Mouse (Mus musculus): ENCODE measurements at regions not wholly inside any gene's neighbourhood (a gene's known extent, or its start where the extent isn't known, plus 50 kb on each side); places are given as distances from the start of the nearest gene placed in this dataset.

GRCm38 (mm10) chr19:44626261-44626660 is 63.6 kb downstream of the Hif1an start:
- no peak for DNase-seq (ENCODE audit: low spot score)

- peak; percentile 86 for DNase-seq (ENCODE audit: low spot score)
Observed at GRCm38 (mm10) chr19:44629705-44630104, 67.1 kb downstream of the Hif1an start.

GRCm38 (mm10) chr19:44631356-44632007 is 68.8 kb downstream of the Hif1an start:
- DNase-seq (ENCODE audit: low spot score) = no peak

- no peak for DNase-seq (ENCODE audit: low spot score)
Observed at GRCm38 (mm10) chr19:44637145-44637719, 74.6 kb downstream of the Hif1an start.

- no peak for DNase-seq (ENCODE audit: low spot score)
Observed at GRCm38 (mm10) chr19:44640021-44640420, 77.4 kb downstream of the Hif1an start.

- DNase-seq (ENCODE audit: low spot score) = no peak
Observed at GRCm38 (mm10) chr19:44640551-44640950, 77.9 kb downstream of the Hif1an start.

GRCm38 (mm10) chr19:44642294-44642693 is 79.6 kb downstream of the Hif1an start:
- DNase-seq (ENCODE audit: low spot score) = no peak

- no peak for DNase-seq (ENCODE audit: low spot score)
Observed at GRCm38 (mm10) chr19:44644376-44644775, 81.7 kb downstream of the Hif1an start.

GRCm38 (mm10) chr19:44644929-44645328 is 82.3 kb downstream of the Hif1an start:
- DNase-seq (ENCODE audit: low spot score) = no peak

GRCm38 (mm10) chr19:44646548-44646947 is 83.9 kb downstream of the Hif1an start:
- DNase-seq (ENCODE audit: low spot score) = no peak

GRCm38 (mm10) chr19:44649206-44649605 is 86.6 kb downstream of the Hif1an start:
- DNase-seq (ENCODE audit: low spot score) = no peak

GRCm38 (mm10) chr19:44650841-44651240 is 88.2 kb downstream of the Hif1an start:
- DNase-seq (ENCODE audit: low spot score) = no peak

- no peak for DNase-seq (ENCODE audit: low spot score)
Observed at GRCm38 (mm10) chr19:44651605-44652004, 89.0 kb downstream of the Hif1an start.

- no peak for DNase-seq (ENCODE audit: low spot score)
Observed at GRCm38 (mm10) chr19:44655719-44656118, 93.1 kb downstream of the Hif1an start.

GRCm38 (mm10) chr19:44659316-44659715 is 96.5 kb upstream of the Pax2 start:
- DNase-seq (ENCODE audit: low spot score) = no peak

GRCm38 (mm10) chr19:44669535-44669958 is 86.3 kb upstream of the Pax2 start:
- DNase-seq (ENCODE audit: low spot score) = no peak

- no peak for DNase-seq (ENCODE audit: low spot score)
Observed at GRCm38 (mm10) chr19:44674621-44675245, 81.1 kb upstream of the Pax2 start.

- DNase-seq (ENCODE audit: low spot score) = no peak
Observed at GRCm38 (mm10) chr19:44676555-44677120, 79.2 kb upstream of the Pax2 start.

GRCm38 (mm10) chr19:44677295-44677694 is 78.5 kb upstream of the Pax2 start:
- DNase-seq (ENCODE audit: low spot score) = no peak

GRCm38 (mm10) chr19:44678686-44679085 is 77.2 kb upstream of the Pax2 start:
- no peak for DNase-seq (ENCODE audit: low spot score)

- no peak for DNase-seq (ENCODE audit: low spot score)
Observed at GRCm38 (mm10) chr19:44681675-44682074, 74.2 kb upstream of the Pax2 start.

GRCm38 (mm10) chr19:44683191-44683590 is 72.7 kb upstream of the Pax2 start:
- DNase-seq (ENCODE audit: low spot score) = no peak

GRCm38 (mm10) chr19:44684061-44684514 is 71.8 kb upstream of the Pax2 start:
- DNase-seq (ENCODE audit: low spot score) = peak; percentile 78

Data from testis, postnatal 14 days (tissue).